Mouse (Mus musculus): ENCODE data around the gene Eefsec.

The Eefsec gene

GRCm38 (mm10) chr6:88343485-88344450 is 102.6 kb downstream of the Eefsec start:
- peak; percentile 44 for DNase-seq (ENCODE audit: extremely low spot score, low read depth, low spot score)

GRCm38 (mm10) chr6:88342965-88343364 is 103.4 kb downstream of the Eefsec start:
- DNase-seq (ENCODE audit: extremely low spot score, low read depth, low spot score): no peak

DNA sequence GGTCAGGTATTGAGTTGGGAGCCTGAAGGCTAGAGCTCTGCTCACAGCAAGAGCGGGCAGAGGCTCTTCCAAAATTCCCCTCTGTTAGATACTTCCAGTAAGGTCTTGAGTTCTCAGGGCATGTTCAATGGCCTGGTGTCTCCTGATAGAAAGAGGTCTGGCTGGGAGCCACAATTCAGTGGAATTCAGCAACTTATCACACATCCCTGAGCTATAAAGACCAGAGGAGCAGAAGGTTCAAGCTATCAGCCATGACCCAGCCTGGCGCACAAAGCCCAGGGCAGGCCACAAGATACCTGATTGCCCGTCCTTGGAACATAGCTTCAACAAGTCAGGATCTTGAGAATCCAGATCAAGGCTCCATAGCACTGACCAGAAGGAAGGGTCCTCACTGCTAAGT is 105.2 kb downstream of the Eefsec start:
- no peak for DNase-seq (ENCODE audit: extremely low spot score, low read depth, low spot score)

GRCm38 (mm10) chr6:88340761-88341160 is 105.6 kb downstream of the Eefsec start:
- no peak for DNase-seq (ENCODE audit: extremely low spot score, low read depth, low spot score)

DNA sequence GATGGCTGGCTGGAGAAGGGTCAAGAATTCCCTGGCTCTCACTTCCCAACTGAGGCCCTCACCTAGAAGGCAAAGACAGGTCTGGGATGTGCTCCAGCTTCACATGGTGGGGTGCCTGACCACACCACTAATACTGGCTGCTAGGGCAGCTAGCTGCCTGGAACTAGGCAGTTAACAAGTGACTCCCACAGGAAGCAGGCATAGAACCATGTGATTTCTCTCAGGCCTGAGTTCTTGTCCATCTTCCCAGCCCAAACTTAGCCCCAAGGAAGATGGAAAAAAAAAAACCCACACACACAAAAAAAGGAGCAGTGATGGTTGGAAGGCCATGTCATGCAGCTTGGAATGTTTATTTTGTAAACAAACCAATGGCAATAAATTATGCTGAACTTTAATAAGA is 117.0 kb downstream of the Eefsec start:
- DNase-seq (ENCODE audit: extremely low spot score, low read depth, low spot score): no peak

DNA sequence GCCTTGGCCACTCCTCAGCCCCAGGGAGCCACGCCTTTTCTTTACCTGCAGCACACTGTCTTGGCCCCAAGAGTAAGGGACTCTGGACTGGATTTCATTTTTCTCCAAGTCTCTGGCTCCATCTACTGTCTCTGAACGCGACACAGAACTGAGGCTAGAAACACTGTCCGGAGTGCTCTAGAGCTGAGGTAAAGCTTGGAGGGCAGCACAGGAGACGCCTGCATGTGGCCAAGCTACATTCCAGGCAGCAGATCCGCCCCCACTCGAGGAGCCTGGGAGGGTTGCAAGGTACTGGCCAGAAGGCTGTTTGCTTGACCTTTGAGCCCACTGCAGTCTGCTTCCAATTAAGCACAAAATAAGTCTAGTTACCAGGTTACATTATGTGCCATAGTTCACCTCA is 124.5 kb downstream of the Eefsec start:
- DNase-seq (ENCODE audit: extremely low spot score, low read depth, low spot score): peak; percentile 79

GRCm38 (mm10) chr6:88321253-88321652 is 125.1 kb downstream of the Eefsec start:
- DNase-seq (ENCODE audit: extremely low spot score, low read depth, low spot score): no peak

DNA sequence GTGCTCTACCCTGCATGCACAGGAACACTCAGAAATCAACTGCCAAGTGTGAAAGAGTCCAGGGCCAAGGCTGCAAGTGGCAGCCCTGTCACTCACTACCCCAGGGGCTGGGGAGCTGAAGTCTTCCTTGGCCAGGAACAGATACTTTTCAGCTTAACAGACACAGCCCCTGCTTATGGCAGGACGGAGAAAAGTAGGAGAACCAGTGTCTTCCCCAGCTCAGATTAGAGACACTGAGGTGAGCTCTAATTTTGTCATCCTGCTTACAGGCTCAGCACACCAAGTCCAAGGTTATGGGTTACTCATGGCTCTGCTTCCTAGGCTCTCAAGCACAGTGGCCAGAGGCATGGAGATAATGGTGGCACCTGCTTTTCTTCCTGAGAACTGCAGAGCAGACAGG is 126.6 kb downstream of the Eefsec start:
- DNase-seq (ENCODE audit: extremely low spot score, low read depth, low spot score): no peak

DNA sequence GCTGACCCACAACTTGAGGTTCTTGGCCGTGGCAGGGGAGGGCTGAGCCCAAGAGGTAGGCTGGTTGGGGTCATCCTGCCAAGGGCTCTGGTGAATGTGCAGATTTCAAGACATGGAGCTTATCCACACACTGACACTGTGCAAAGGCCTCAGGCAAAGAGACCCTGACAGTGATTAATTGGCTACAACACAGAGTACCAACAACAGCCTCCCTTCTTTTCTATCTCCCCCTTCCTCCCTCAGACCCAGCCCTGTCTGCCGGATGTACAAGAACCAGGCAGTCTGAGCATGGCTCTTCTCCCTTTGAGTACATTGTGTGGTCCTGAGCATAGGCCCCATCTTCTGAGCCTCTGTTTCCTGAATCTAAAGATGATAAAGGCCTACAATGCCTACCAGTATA is 131.0 kb downstream of the Eefsec start:
- DNase-seq (ENCODE audit: extremely low spot score, low read depth, low spot score): no peak

DNA sequence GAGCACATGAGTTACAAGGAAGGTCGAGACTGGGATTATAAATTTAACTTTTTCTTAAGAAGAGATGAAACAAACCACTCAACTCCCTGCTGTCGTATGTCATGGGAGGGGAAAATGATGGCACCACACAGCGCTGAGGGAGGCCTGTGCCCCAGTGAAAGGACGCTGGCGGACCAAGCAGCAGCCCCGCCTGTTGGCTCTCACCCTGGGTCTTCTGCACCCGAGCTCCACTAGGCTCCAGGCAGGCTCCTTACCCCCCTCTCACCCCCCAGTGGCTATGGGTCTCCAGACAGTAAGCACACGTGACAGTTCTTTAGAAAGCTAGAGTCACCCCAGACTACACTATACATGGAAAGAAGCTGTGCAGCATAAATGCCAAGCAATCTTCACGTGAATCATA is 132.4 kb downstream of the Eefsec start:
- DNase-seq (ENCODE audit: extremely low spot score, low read depth, low spot score): no peak

DNA sequence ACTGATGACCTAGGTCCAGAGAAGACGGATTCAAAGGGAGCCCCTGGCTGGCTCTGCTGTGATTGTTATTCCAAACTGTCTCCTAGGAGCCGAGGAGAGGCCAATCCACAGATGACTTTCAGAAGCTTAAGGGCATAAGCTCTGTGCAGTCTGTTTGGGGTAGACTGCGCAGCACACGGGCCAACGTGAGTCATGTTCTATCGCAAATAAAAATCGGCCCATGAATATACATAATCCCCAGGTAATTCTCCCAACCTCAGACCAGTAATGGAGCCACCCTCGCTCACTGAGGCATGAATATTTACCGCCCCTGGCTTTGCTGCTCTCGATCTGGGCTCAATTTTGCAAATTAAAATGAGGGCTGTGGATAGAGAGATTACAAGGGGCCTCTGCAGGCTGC is 134.7 kb downstream of the Eefsec start:
- DNase-seq (ENCODE audit: extremely low spot score, low read depth, low spot score): no peak

DNA sequence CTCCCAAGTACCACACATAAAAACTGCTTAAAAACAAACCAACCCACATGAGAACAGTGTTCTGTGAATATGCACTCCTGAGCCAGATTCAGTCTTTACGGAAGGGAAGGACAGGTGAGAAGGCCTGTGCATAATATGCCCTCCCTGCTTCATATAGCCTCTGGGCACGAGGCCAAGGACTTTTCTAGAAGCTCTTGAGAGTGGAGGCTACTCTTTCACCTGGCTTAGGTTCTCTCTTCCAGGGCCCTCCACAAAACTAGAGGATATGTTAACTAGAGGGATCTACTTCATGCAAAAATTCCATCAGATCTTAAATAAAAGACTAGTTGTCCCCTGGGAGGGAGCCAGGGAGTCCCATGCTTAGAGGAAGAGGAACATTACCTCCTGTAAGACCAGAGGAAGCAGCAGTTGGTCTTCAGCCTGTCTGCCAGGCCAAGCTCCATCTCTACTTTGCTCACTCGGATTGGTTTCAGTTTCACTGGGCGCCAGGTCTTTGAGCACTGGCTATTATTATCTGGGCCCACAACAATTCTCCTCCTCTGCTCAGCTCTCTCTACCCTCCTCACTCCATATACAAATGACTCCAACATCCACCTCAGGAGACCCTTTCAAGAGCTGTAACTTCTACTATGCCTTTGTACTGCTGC is 140.1 kb downstream of the Eefsec start:
- DNase-seq (ENCODE audit: extremely low spot score, low read depth, low spot score): no peak

DNA sequence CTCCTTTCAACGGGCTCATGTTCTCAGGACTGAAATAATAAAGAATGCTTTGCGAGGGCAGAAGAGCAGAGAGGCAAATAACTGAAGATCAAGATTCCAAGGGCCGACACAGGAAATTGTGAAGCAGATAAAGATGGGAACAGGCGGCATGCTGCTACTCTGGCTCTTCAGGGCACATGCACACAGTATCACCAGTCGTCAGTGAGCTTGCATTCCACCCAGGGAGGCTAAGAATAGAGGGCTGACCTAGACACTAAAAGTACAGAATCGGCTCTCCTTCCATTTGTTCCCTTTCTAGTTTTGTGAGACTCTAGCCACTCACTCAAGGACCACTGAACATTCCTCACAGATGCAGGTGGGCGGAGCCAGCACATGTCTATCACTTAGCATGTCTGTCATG is 145.1 kb downstream of the Eefsec start:
- DNase-seq (ENCODE audit: extremely low spot score, low read depth, low spot score): no peak

GRCm38 (mm10) chr6:88299491-88299890 is 146.8 kb downstream of the Eefsec start:
- DNase-seq (ENCODE audit: extremely low spot score, low read depth, low spot score): no peak

- no peak for DNase-seq (ENCODE audit: extremely low spot score, low read depth, low spot score)
Measured at GRCm38 (mm10) chr6:88292274-88292909, 153.9 kb downstream of the Eefsec start.

DNA sequence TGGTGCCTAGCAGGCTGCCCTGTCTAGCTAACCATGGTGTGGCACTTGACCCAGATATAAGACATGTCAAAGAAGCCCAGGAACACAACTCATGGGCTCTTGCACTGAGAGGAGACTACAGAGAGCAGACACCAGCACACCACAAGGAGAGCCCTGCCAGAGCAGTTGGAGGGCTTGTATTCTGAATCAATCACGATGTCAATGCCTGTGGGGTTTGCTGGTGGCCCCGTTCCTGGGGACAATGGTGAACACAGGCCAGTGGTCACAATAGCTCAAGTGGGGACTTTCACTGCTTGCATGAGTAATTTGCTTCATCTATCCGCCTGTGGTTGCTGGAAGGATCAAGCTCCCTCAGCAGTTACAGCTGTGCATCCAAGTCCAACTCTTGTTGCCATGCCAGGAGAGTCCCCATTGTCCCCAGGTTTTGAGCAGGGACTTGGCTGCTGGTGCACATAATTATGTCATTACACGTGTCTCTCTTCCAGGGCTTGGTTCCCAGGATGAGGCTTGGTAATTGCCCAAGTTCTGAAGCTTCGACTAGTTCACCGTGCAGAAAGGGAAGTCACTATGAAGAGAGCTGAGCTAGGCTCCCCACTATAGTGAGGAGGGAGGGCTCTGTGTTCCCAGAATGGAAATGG is 156.1 kb downstream of the Eefsec start:
- no peak for DNase-seq (ENCODE audit: extremely low spot score, low read depth, low spot score)

- DNase-seq (ENCODE audit: extremely low spot score, low read depth, low spot score): no peak
Measured at GRCm38 (mm10) chr6:88278141-88278540, 168.2 kb downstream of the Eefsec start.

- no peak for DNase-seq (ENCODE audit: extremely low spot score, low read depth, low spot score)
Measured at GRCm38 (mm10) chr6:88277242-88277641, 169.1 kb downstream of the Eefsec start.

GRCm38 (mm10) chr6:88276221-88276620 is 170.1 kb downstream of the Eefsec start:
- DNase-seq (ENCODE audit: extremely low spot score, low read depth, low spot score): no peak

DNA sequence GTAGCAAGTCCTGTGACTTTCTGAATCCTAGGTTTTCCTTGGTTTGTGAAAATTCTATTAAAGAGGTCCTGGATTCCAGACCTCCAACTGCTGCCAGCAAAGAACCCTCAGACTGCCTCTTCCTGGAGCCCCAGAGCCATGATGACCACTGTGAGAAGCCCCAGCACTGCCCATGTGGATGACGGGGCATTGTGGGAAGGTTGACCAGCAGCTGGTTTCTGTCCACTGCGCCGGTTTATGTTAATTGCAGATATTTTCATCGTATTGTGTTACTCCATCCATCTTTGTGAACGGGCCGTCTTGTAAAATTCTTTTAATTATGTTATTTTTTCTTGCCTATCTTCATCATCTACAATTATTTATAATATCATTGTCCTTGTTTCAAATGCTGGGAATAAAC is 171.7 kb downstream of the Eefsec start:
- DNase-seq (ENCODE audit: extremely low spot score, low read depth, low spot score): no peak

DNA sequence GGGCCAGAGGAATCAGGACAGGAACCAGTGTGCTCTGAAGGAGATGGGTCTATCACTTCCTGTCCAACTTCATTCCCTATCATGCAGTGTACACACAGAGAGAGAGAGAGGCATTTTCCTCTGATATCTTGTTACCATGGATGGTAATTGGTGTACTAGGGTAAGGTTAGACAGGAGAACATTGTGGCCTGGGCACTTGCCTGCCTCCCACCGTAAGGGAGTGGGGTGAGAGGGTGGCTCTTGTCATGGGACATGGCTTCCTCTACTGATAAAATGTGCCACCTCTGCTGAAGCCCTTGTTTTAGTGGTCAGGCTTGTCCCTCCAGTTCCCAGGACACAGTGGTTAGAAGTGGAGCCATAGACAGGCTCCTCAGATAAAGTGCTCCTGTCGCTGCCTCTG is 178.4 kb downstream of the Eefsec start:
- no peak for DNase-seq (ENCODE audit: extremely low spot score, low read depth, low spot score)

All from hindlimb bud, embryonic 11.5 days (tissue).